Mouse (Mus musculus) erythroid progenitor cell, adult 5-6 weeks (primary cell): ENCODE results near the gene Cdc123. TPM values are rescaled to one million over a fixed set of nuclear protein-coding genes. Genes with fewer than 3 reads are reported as not detected.

ENCODE experiments used
- ATAC-seq: replicated peaks from 2 replicates; pipeline ENCODE4 v1.8.0; 2016; ENCODE audit warnings: moderate number of reproducible peaks, mild to moderate bottlenecking, moderate TSS enrichment, inconsistent platforms; ENCODE audit not compliant: poor library complexity, low FRiP score, severe bottlenecking
- total RNA-seq, 2 experiments: library from RNA; stranded (forward) in 1 of 2; stranded (reverse) in 1 of 2; fragments of 150-400 nt in 1 of 2; fragments of 186-747, 209-891 nt in 1 of 2; gene quantifications; 2 replicates each; pipeline versions ENCODE4 v1.2.3 to v1.2.4; 2015 to 2017; ENCODE audit warnings: low replicate concordance in 2 of 2

The Cdc123 gene
- total RNA-seq (2015; ENCODE audit: low replicate concordance), result 77.5 and 155 TPM in 2 replicates
- 20.9 and 74.2 TPM in 2 replicates for total RNA-seq (2017; ENCODE audit: low replicate concordance)

GRCm38 (mm10) chr2:5844873-5845631 is at the start of gene Cdc123, which contains the start of gene Nudt5:
Cdc123 (minus strand) TSS chr2:5845164.
Nudt5 (plus strand) TSS chr2:5845019.
- peak; percentile 99 for ATAC-seq

- ATAC-seq, result no peak
These were observed 49.3 kb upstream of the Cdc123 start for GRCm38 (mm10) chr2:5894296-5894695.

- no peak for ATAC-seq
These were observed 44.4 kb upstream of the Cdc123 start for GRCm38 (mm10) chr2:5889412-5889811.

GRCm38 (mm10) chr2:5888865-5889264 is 43.9 kb upstream of the Cdc123 start:
- ATAC-seq, result no peak

GRCm38 (mm10) chr2:5877446-5877845 is 32.5 kb upstream of the Cdc123 start:
- no peak for ATAC-seq

GRCm38 (mm10) chr2:5869746-5870145 is 24.8 kb upstream of the Cdc123 start:
- no peak for ATAC-seq

- ATAC-seq, result no peak
These were observed 22.7 kb upstream of the Cdc123 start for GRCm38 (mm10) chr2:5867681-5868080.

GRCm38 (mm10) chr2:5862834-5863233 is 17.9 kb upstream of the Cdc123 start, which contains the start of gene Gm13199:
Gm13199 (minus strand) TSS chr2:5862934.
- no peak for ATAC-seq

GRCm38 (mm10) chr2:5851866-5852265 is 6.9 kb upstream of the Cdc123 start:
- no peak for ATAC-seq

GRCm38 (mm10) chr2:5851116-5851515 is 6.2 kb upstream of the Cdc123 start:
- ATAC-seq, result no peak

- ATAC-seq, result no peak
These were observed 862 bp upstream of the Cdc123 start for GRCm38 (mm10) chr2:5845826-5846225.

- ATAC-seq, result peak; percentile 44
These were observed 637 bp downstream of the Cdc123 start for GRCm38 (mm10) chr2:5844181-5844872.

- no peak for ATAC-seq
These were observed 4.1 kb downstream of the Cdc123 start for GRCm38 (mm10) chr2:5840815-5841214.

- ATAC-seq, result no peak
These were observed 19.6 kb downstream of the Cdc123 start for GRCm38 (mm10) chr2:5825265-5825913.

GRCm38 (mm10) chr2:5824685-5825084 is 20.3 kb downstream of the Cdc123 start:
- no peak for ATAC-seq

- ATAC-seq, result no peak
These were observed 20.8 kb downstream of the Cdc123 start for GRCm38 (mm10) chr2:5824213-5824612.

GRCm38 (mm10) chr2:5822449-5822848 is 22.5 kb downstream of the Cdc123 start:
- ATAC-seq, result no peak

GRCm38 (mm10) chr2:5821264-5821663 is 23.7 kb downstream of the Cdc123 start:
- ATAC-seq, result no peak

- ATAC-seq, result no peak
These were observed 33.7 kb downstream of the Cdc123 start for GRCm38 (mm10) chr2:5811235-5811782.

- no peak for ATAC-seq
These were observed 34.8 kb downstream of the Cdc123 start for GRCm38 (mm10) chr2:5810036-5810718.
